Mouse (Mus musculus) bone marrow, adult 2 months (tissue): Measurements from ENCODE around the gene Kctd3.

ENCODE experiments used
- CTCF ChIP-seq: fragments of 200-500 bp; IDR thresholded peaks from 2 replicates; pipeline ENCODE4 v1.5.1; 2011; ENCODE audit warnings: low read length, control low read depth; ENCODE audit not compliant: control insufficient read depth, insufficient read depth
- POLR2A ChIP-seq: fragments of 200-500 bp; IDR thresholded peaks from 2 replicates; pipeline ENCODE4 v1.6.1; 2011; ENCODE audit warnings: low read depth, mild to moderate bottlenecking, control low read depth, low read length, borderline replicate concordance; ENCODE audit not compliant: control insufficient read depth

- TF ChIP-seq CTCF (no peak), POLR2A (no peak)
Measured at GRCm38 (mm10) chr1:189046301-189046700, 38.7 kb upstream of the Kctd3 start.
